Mouse (Mus musculus) testis, postnatal 14 days (tissue): ENCODE measurements around the gene Ap5b1.

Experiments
- DNase-seq: peaks from one replicate; pipeline ENCODE4 v3.0.0; 2021; ENCODE audit warnings: low spot score

The Ap5b1 gene

GRCm38 (mm10) chr19:5609547-5610404 lies 42.0 kb downstream of the Ap5b1 start, which contains the start of gene Kat5:
TSS of gene Kat5 (minus strand) at chr19:5610237.
- DNase-seq: peak; percentile 91

- DNase-seq: peak; percentile 62
Observed at GRCm38 (mm10) chr19:5611973-5612372, 44.1 kb downstream of the Ap5b1 start.

- DNase-seq: no peak
Observed at GRCm38 (mm10) chr19:5612762-5613411, 45.1 kb downstream of the Ap5b1 start.

- no peak for DNase-seq
Observed at GRCm38 (mm10) chr19:5614953-5615352, 47.1 kb downstream of the Ap5b1 start.

GRCm38 (mm10) chr19:5620007-5620406 lies 52.2 kb downstream of the Ap5b1 start:
- no peak for DNase-seq
